Mouse (Mus musculus) limb, embryonic 13.5 days (tissue): Measurements from ENCODE around the gene Fam57b. TPM values are rescaled to one million over a fixed set of nuclear protein-coding genes. Genes with fewer than 3 reads are reported as not detected.

Experiments
- ATAC-seq: fragments of 200-750 bp; cut with Nextera tagmentation; 2 replicates; pipeline ENCODE4 v1.8.0; 2017; ENCODE audit warnings: low read depth, moderate number of reproducible peaks, moderate TSS enrichment; ENCODE audit not compliant: low FRiP score
- H3K27ac ChIP-seq: fragments of 300-500 bp; sonication (generic); 2 replicates; pipeline ENCODE4 v1.5.1; 2015; ENCODE audit warnings: inconsistent platforms, mild to moderate bottlenecking, moderate library complexity
- H3K27me3 ChIP-seq: fragments of 300-500 bp; sonication (generic); 2 replicates; pipeline ENCODE4 v1.6.1; 2015; ENCODE audit warnings: mild to moderate bottlenecking, inconsistent platforms
- H3K36me3 ChIP-seq: fragments of 300-500 bp; sonication (generic); 2 replicates; pipeline ENCODE4 v1.6.1; 2015; ENCODE audit warnings: inconsistent platforms, mild to moderate bottlenecking, moderate library complexity
- H3K4me1 ChIP-seq: fragments of 300-500 bp; sonication (generic); 2 replicates; pipeline ENCODE4 v1.6.1; 2015; ENCODE audit warnings: inconsistent platforms
- H3K4me2 ChIP-seq: fragments of 300-500 bp; sonication (generic); replicated peaks from 2 replicates; pipeline ENCODE4 v1.6.1; 2015; ENCODE audit warnings: inconsistent platforms, mild to moderate bottlenecking, moderate library complexity
- H3K4me3 ChIP-seq: fragments of 300-500 bp; sonication (generic); 2 replicates; pipeline ENCODE4 v1.5.1; 2015; ENCODE audit warnings: moderate library complexity, mild to moderate bottlenecking, inconsistent platforms
- H3K9ac ChIP-seq: fragments of 300-500 bp; sonication (generic); 2 replicates; pipeline ENCODE4 v1.6.1; 2015; ENCODE audit warnings: mild to moderate bottlenecking, inconsistent platforms
- H3K9me3 ChIP-seq: fragments of 300-500 bp; sonication (generic); 2 replicates; pipeline ENCODE4 v1.6.1; 2016; ENCODE audit warnings: inconsistent platforms
- WGBS: fragments of 180-500 bp; shearing (Covaris S2); methylation state at CpG from one replicate; pipeline ENCODE4 v1.1.7; 2015; 5-methylcytosine and 5-hydroxymethylcytosine counted together
- polyA plus RNA-seq: library from polyadenylated mRNA; unstranded; fragments of >200 nt; fragmentation: Nextera tagmentation; extraction: Ambion mirVana; gene quantifications from 2 replicates; pipeline ENCODE4 v1.2.1, GENCODE M21; 2015

Gene Fam57b
- polyA plus RNA-seq, 1 experiment from 2014 or later: 0.18 TPM

GRCm38 (mm10) chr7:126779983-126780970 lies 17.2 kb upstream of the Fam57b start:
- Histone ChIP-seq H3K9ac (peak overlapping the region; percentile 69), H3K27ac (peak overlapping the region; percentile 79), H3K4me3 (peak overlapping the region; percentile 47), H3K4me2 (peak overlapping the region; percentile 94), H3K36me3 (peaks cover 36% of the 10 kb centered on the region), H3K9me3 (no peaks in the 10 kb centered on the region), H3K4me1 (peaks cover 43% of the 10 kb centered on the region), H3K27me3 (no peaks in the 10 kb centered on the region)
- under 1% methylated on average over 21 of the region's 21 CpGs for WGBS
- peak; percentile 62 for ATAC-seq

GRCm38 (mm10) chr7:126780971-126781635 lies 16.4 kb upstream of the Fam57b start, which contains the start of gene Tbx6:
TSS of gene Tbx6 (plus strand) at chr7:126781483.
- Histone ChIP-seq H3K4me3 (peak within 1 kb of the TSS; percentile 47), H3K4me2 (peak within 1 kb of the TSS; percentile 94), H3K4me1 (peaks cover 35% of the 10 kb centered on the region), H3K27ac (peak within 1 kb of the TSS; percentile 79; the same call in 1 of the 2 replicates), H3K9ac (peak within 1 kb of the TSS; percentile 69), H3K36me3 (peaks cover 44% of the 10 kb centered on the region), H3K27me3 (no peaks in the 10 kb centered on the region), H3K9me3 (no peaks in the 10 kb centered on the region)
- ATAC-seq: peak; percentile 6; the same call in 1 of the 2 replicates
- 5% methylated on average over 21 of the region's 22 CpGs for WGBS

GRCm38 (mm10) chr7:126781661-126782370 lies 15.7 kb upstream of the Fam57b start:
- H3K27me3 ChIP-seq: no peaks in the 10 kb centered on the region
- no peak overlapping the region for H3K4me3 ChIP-seq
- no peak overlapping the region for H3K27ac ChIP-seq
- H3K36me3 ChIP-seq: peaks cover 51% of the 10 kb centered on the region
- peak overlapping the region; percentile 69; the same call in 1 of the 2 replicates for H3K9ac ChIP-seq
- H3K9me3 ChIP-seq: no peaks in the 10 kb centered on the region
- peaks cover 31% of the 10 kb centered on the region for H3K4me1 ChIP-seq
- no peak for ATAC-seq
- peak overlapping the region; percentile 94 for H3K4me2 ChIP-seq
- 29% methylated on average over 11 of the region's 11 CpGs for WGBS

DNA sequence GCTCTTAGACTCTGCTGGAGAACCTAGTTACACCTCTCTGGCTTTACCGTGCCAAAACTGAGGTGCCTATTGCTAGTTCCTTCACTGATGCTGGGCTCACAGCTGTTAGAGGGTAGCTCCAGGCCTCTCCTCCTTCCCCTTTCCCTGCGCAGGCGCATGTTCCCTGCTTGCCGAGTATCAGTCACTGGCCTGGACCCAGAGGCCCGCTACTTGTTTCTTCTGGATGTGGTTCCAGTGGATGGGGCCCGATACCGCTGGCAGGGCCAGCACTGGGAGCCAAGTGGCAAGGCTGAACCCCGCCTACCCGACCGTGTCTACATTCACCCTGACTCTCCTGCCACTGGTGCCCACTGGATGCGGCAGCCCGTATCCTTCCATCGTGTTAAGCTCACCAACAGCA lies 14.8 kb upstream of the Fam57b start:
- 71% methylated on average over 13 of the region's 13 CpGs for WGBS

GRCm38 (mm10) chr7:126784469-126784868 lies 13.0 kb upstream of the Fam57b start:
- no peak overlapping the region for H3K27ac ChIP-seq
- no peak for ATAC-seq
- peaks cover 68% of the 10 kb centered on the region for H3K36me3 ChIP-seq
- no peaks in the 10 kb centered on the region for H3K9me3 ChIP-seq
- H3K4me3 ChIP-seq: no peak overlapping the region
- no peaks in the 10 kb centered on the region for H3K27me3 ChIP-seq
- 74% methylated on average over 7 of the region's 7 CpGs for WGBS
- H3K9ac ChIP-seq: no peak overlapping the region
- H3K4me1 ChIP-seq: peaks cover 18% of the 10 kb centered on the region
- H3K4me2 ChIP-seq: no peak overlapping the region

More for the DNA sequence above, 14.8 kb upstream of the Fam57b start:
- Histone ChIP-seq H3K4me3 (no peak overlapping the region), H3K4me2 (no peak overlapping the region), H3K4me1 (peaks cover 25% of the 10 kb centered on the region), H3K36me3 (peaks cover 60% of the 10 kb centered on the region), H3K27me3 (no peaks in the 10 kb centered on the region), H3K9ac (no peak overlapping the region), H3K9me3 (no peaks in the 10 kb centered on the region), H3K27ac (no peak overlapping the region)
- ATAC-seq: no peak

GRCm38 (mm10) chr7:126785056-126785455 lies 12.4 kb upstream of the Fam57b start:
- no peak overlapping the region for H3K27ac ChIP-seq
- peaks cover 14% of the 10 kb centered on the region for H3K4me1 ChIP-seq
- H3K36me3 ChIP-seq: peaks cover 74% of the 10 kb centered on the region
- no peaks in the 10 kb centered on the region for H3K9me3 ChIP-seq
- H3K4me3 ChIP-seq: no peak overlapping the region
- 52% methylated on average over 4 of the region's 4 CpGs for WGBS
- H3K9ac ChIP-seq: no peak overlapping the region
- H3K27me3 ChIP-seq: no peaks in the 10 kb centered on the region
- H3K4me2 ChIP-seq: no peak overlapping the region
- no peak for ATAC-seq

- H3K9me3 ChIP-seq: no peaks in the 10 kb centered on the region
- WGBS: 89% methylated on average over 14 of the region's 14 CpGs
- peaks cover 77% of the 10 kb centered on the region for H3K36me3 ChIP-seq
- H3K27me3 ChIP-seq: no peaks in the 10 kb centered on the region
- H3K9ac ChIP-seq: no peak overlapping the region
- no peak overlapping the region for H3K27ac ChIP-seq
- H3K4me3 ChIP-seq: no peak overlapping the region
- H3K4me1 ChIP-seq: peaks cover 16% of the 10 kb centered on the region
- no peak overlapping the region for H3K4me2 ChIP-seq
- no peak for ATAC-seq
Measured at GRCm38 (mm10) chr7:126786142-126786541, 11.3 kb upstream of the Fam57b start.

DNA sequence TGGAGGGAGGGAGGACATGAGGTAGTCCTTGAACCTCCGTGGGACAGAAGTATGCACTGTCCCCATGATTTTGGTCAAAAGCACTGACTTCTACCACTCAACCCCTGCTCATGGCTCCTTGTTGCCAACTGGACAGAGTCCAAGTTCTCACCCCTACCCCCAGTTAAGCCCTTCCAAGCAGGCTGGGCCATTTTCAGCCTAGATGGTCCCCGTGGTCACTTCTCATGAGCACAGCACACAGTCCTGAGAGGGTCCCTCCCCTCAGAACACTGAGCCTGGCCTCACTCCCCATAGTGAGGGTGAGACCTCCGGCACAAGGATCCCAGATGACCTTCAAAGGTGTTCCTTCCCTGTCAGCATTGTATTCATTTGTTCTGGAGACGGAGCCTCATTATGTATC lies 8.3 kb upstream of the Fam57b start:
- WGBS: 86% methylated on average over 4 of the region's 4 CpGs
- Histone ChIP-seq H3K27me3 (no peaks in the 10 kb centered on the region), H3K27ac (no peak overlapping the region), H3K9ac (no peak overlapping the region), H3K4me1 (peaks cover 23% of the 10 kb centered on the region), H3K36me3 (peaks cover 65% of the 10 kb centered on the region), H3K4me2 (no peak overlapping the region), H3K4me3 (no peak overlapping the region), H3K9me3 (no peaks in the 10 kb centered on the region)
- ATAC-seq: no peak

DNA sequence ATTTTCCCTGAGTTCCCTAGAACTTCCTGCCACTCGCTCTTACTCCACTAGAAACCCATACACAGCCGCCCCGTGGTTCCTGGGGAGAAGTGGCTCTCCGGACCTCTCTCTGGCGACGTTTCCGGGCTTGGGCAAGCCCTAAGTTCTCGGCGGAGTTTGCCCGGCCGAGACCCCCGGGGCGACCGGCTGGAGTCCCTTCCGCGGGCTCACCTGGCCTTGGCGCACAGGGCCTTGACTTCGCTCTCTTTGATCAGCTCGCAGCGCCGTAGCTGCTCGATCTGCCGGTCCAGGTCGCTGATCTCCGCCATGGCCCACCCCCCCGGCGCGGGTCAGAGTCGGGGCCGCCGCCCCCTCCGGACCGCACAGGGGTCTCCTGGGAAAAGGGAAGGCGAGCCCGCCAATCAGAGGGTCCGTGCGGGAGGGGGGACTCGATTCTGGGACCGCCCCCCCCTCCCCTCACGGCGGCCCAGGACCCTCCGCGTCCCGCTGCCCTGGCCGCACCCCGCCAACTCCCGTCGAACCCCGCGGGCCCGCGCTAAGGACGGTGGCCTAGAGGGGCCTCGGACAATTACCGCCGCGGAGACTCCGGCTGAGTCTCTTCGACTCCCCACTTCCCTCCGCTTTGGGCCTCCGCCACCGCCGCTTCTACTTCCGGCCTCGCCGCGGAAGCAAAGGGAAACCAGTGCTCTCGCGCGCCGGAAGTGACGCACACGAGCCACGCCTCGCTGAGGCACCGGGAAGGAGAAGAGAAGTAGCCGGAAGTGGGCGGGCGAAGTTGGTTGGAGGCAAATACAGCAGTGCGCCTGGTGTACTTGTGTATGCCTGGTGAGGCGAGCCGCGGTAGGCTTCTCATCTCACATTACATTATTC lies 5.4 kb upstream of the Fam57b start, which contains the start of gene Ppp4c:
Ppp4c (minus strand) TSS at position 646 of the 870 bp plus-strand sequence.
- peak within 1 kb of the TSS; percentile 94 for H3K4me3 ChIP-seq
- ATAC-seq: peak; percentile 94
- peak within 1 kb of the TSS; percentile 97 for H3K9ac ChIP-seq
- H3K9me3 ChIP-seq: no peaks in the 10 kb centered on the region
- WGBS: under 1% methylated on average over 66 of the region's 83 CpGs
- H3K27ac ChIP-seq: peak within 1 kb of the TSS; percentile 96
- no peaks in the 10 kb centered on the region for H3K27me3 ChIP-seq
- peaks cover 33% of the 10 kb centered on the region for H3K4me1 ChIP-seq
- peak within 1 kb of the TSS; percentile 77 for H3K4me2 ChIP-seq
- peaks cover 65% of the 10 kb centered on the region for H3K36me3 ChIP-seq

- Histone ChIP-seq H3K36me3 (peaks cover 63% of the 10 kb centered on the region), H3K9ac (peak overlapping the region; percentile 54), H3K27me3 (no peaks in the 10 kb centered on the region), H3K4me2 (peak overlapping the region; percentile 77), H3K4me3 (peak overlapping the region; percentile 94), H3K27ac (peak overlapping the region; percentile 96), H3K9me3 (no peaks in the 10 kb centered on the region), H3K4me1 (peaks cover 41% of the 10 kb centered on the region)
- peak; percentile 6; the same call in 1 of the 2 replicates for ATAC-seq
- 26% methylated on average over 11 of the region's 11 CpGs for WGBS
Measured at GRCm38 (mm10) chr7:126792721-126793443, 4.6 kb upstream of the Fam57b start.
